Mouse (Mus musculus) heart, embryonic 15.5 days (tissue): Measurements from ENCODE around the gene Rnf40. TPM values are rescaled to one million over a fixed set of nuclear protein-coding genes. Genes with fewer than 3 reads are reported as not detected.

Experiments
- ATAC-seq: fragments of 200-750 bp; cut with Nextera tagmentation; replicated peaks from 2 replicates; pipeline ENCODE4 v1.8.0; 2017; ENCODE audit warnings: low read depth, moderate TSS enrichment; ENCODE audit not compliant: insufficient number of reproducible peaks, insufficient read depth, low FRiP score
- H3K27ac ChIP-seq: fragments of 300-500 bp; sonication (generic); 2 replicates; pipeline ENCODE4 v1.5.1; 2015; ENCODE audit warnings: mild to moderate bottlenecking, inconsistent platforms
- H3K27me3 ChIP-seq: fragments of 300-500 bp; sonication (generic); 2 replicates; pipeline ENCODE4 v1.6.1; 2015; ENCODE audit warnings: inconsistent platforms
- H3K36me3 ChIP-seq: fragments of 300-500 bp; sonication (generic); 2 replicates; pipeline ENCODE4 v1.6.1; 2015; ENCODE audit warnings: mild to moderate bottlenecking, inconsistent platforms
- H3K4me1 ChIP-seq: fragments of 300-500 bp; sonication (generic); replicated peaks from 2 replicates; pipeline ENCODE4 v1.6.1; 2015; ENCODE audit warnings: inconsistent platforms
- H3K4me2 ChIP-seq: fragments of 300-500 bp; sonication (generic); 2 replicates; pipeline ENCODE4 v1.6.1; 2015; ENCODE audit warnings: inconsistent platforms, mild to moderate bottlenecking, moderate library complexity
- H3K4me3 ChIP-seq: fragments of 300-500 bp; sonication (generic); 2 replicates; pipeline ENCODE4 v1.5.1; 2015; ENCODE audit warnings: mild to moderate bottlenecking, inconsistent platforms
- H3K9ac ChIP-seq: fragments of 300-500 bp; sonication (generic); 2 replicates; pipeline ENCODE4 v1.6.1; 2015; ENCODE audit warnings: mild to moderate bottlenecking, inconsistent platforms
- H3K9me3 ChIP-seq: fragments of 300-500 bp; sonication (generic); replicated peaks from 2 replicates; pipeline ENCODE4 v1.6.1; 2016; ENCODE audit warnings: inconsistent platforms
- WGBS: fragments of 180-500 bp; shearing (Covaris S2); methylation state at CpG from one replicate; pipeline ENCODE4 v1.1.7; 2015; ENCODE audit warnings: mixed read lengths; 5-methylcytosine and 5-hydroxymethylcytosine counted together
- polyA plus RNA-seq: library from polyadenylated mRNA; unstranded; fragments of >200 nt; fragmentation: Nextera tagmentation; extraction: Ambion mirVana; gene quantifications from 2 replicates; pipeline ENCODE4 v1.2.1, GENCODE M21; 2015

Gene Rnf40
- polyA plus RNA-seq, 1 experiment from 2014 or later, result 27.9 TPM

- 78% methylated on average over 3 of the region's 3 CpGs for WGBS
- Histone ChIP-seq H3K4me3 (peak overlapping the region; percentile 33), H3K4me1 (peaks cover 8% of the 10 kb centered on the region; the same call in 1 of the 2 replicates), H3K27ac (no peak overlapping the region), H3K4me2 (peak overlapping the region; percentile 62), H3K27me3 (no peaks in the 10 kb centered on the region), H3K36me3 (no peaks in the 10 kb centered on the region), H3K9me3 (no peaks in the 10 kb centered on the region), H3K9ac (no peak overlapping the region)
- ATAC-seq, result no peak
Measured at GRCm38 (mm10) chr7:127651624-127652023, 63.1 kb downstream of the Rnf40 start.

- no peaks in the 10 kb centered on the region for H3K27me3 ChIP-seq
- H3K9ac ChIP-seq, result peak overlapping the region; percentile 31; the same call in 1 of the 2 replicates
- peaks cover 8% of the 10 kb centered on the region; the same call in 1 of the 2 replicates for H3K4me1 ChIP-seq
- WGBS, result 13% methylated on average over 18 of the region's 18 CpGs
- no peak for ATAC-seq
- no peaks in the 10 kb centered on the region for H3K9me3 ChIP-seq
- H3K4me2 ChIP-seq, result peak overlapping the region; percentile 62
- peak overlapping the region; percentile 33 for H3K4me3 ChIP-seq
- H3K36me3 ChIP-seq, result no peaks in the 10 kb centered on the region
- no peak overlapping the region for H3K27ac ChIP-seq
Measured at GRCm38 (mm10) chr7:127652050-127652449, 63.5 kb downstream of the Rnf40 start.

- 74% methylated on average over 10 of the region's 10 CpGs for whole genome bisulfite sequencing
- no peak overlapping the region for H3K4me2 ChIP-seq
- ATAC-seq, result no peak
- H3K27me3 ChIP-seq, result no peaks in the 10 kb centered on the region
- H3K4me3 ChIP-seq, result no peak overlapping the region
- H3K9ac ChIP-seq, result no peak overlapping the region
- H3K36me3 ChIP-seq, result no peaks in the 10 kb centered on the region
- peaks cover 8% of the 10 kb centered on the region; the same call in 1 of the 2 replicates for H3K4me1 ChIP-seq
- no peaks in the 10 kb centered on the region for H3K9me3 ChIP-seq
- H3K27ac ChIP-seq, result no peak overlapping the region
Measured at GRCm38 (mm10) chr7:127654318-127654717, 65.8 kb downstream of the Rnf40 start.

Other genes with a start within 250 kb of the Rnf40 start
- 17.1 and 19.6 TPM in 2 replicates for gene Zfp768, start 243.2 kb upstream of the Rnf40 start, polyA plus RNA-seq
- 4.6 and 5.6 TPM in 2 replicates for gene Zfp747, start 212.7 kb upstream of the Rnf40 start, polyA plus RNA-seq
- 3.0 and 4.4 TPM in 2 replicates for gene 9130019O22Rik, start 201.6 kb upstream of the Rnf40 start, polyA plus RNA-seq
- 3.7 and 4.8 TPM in 2 replicates for gene E430018J23Rik, start 195.1 kb upstream of the Rnf40 start, polyA plus RNA-seq
- gene Zfp764, start 181.9 kb upstream of the Rnf40 start, polyA plus RNA-seq, result 4.8 and 6.3 TPM in 2 replicates
- gene Zfp688, start 166.7 kb upstream of the Rnf40 start, polyA plus RNA-seq, result 12.0 and 15.6 TPM in 2 replicates
- 3.9 and 5.6 TPM in 2 replicates for gene Zfp689, start 139.6 kb upstream of the Rnf40 start, polyA plus RNA-seq
- gene Prr14, start 129.2 kb upstream of the Rnf40 start, polyA plus RNA-seq, result 27.7 and 32.6 TPM in 2 replicates
- 7.0 and 9.0 TPM in 2 replicates for gene Fbrs, start 109.6 kb upstream of the Rnf40 start, polyA plus RNA-seq
- 25.7 and 41.5 TPM in 2 replicates for gene Srcap, start 76.8 kb upstream of the Rnf40 start, polyA plus RNA-seq
- gene Gm42715, start 69.2 kb upstream of the Rnf40 start, polyA plus RNA-seq, result 8.2 and 9.0 TPM in 2 replicates
- gene Tmem265, start 27.4 kb upstream of the Rnf40 start, polyA plus RNA-seq, result 2.9 and 4.1 TPM in 2 replicates
- gene Phkg2, start 15.4 kb upstream of the Rnf40 start, polyA plus RNA-seq, result 27.5 and 36.5 TPM in 2 replicates
- 10.6 and 12.6 TPM in 2 replicates for gene Ccdc189, start 172 bp upstream of the Rnf40 start, polyA plus RNA-seq
- gene Zfp629, start 27.0 kb downstream of the Rnf40 start, polyA plus RNA-seq, result 7.8 and 10.5 TPM in 2 replicates
- 37.2 and 45.7 TPM in 2 replicates for gene Bcl7c, start 120.2 kb downstream of the Rnf40 start, polyA plus RNA-seq
- gene Ctf1, start 124.0 kb downstream of the Rnf40 start, polyA plus RNA-seq, result 4.7 and 8.4 TPM in 2 replicates
- 0.20 TPM in 1 of 2 replicates, not detected in the other for gene Ctf2, start 143.4 kb downstream of the Rnf40 start, polyA plus RNA-seq
- gene Fbxl19, start 155.8 kb downstream of the Rnf40 start, polyA plus RNA-seq, result 1.4 and 2.2 TPM in 2 replicates
- gene Orai3, start 181.0 kb downstream of the Rnf40 start, polyA plus RNA-seq, result 15.6 and 21.7 TPM in 2 replicates
- 13.0 and 16.7 TPM in 2 replicates for gene Setd1a, start 187.9 kb downstream of the Rnf40 start, polyA plus RNA-seq
- not detected in 2 replicates for gene Gm49388, start 196.8 kb downstream of the Rnf40 start, polyA plus RNA-seq
- gene Hsd3b7, start 211.8 kb downstream of the Rnf40 start, polyA plus RNA-seq, result 22.0 and 24.0 TPM in 2 replicates
- 50.5 and 51.0 TPM in 2 replicates for gene Stx4a, start 235.5 kb downstream of the Rnf40 start, polyA plus RNA-seq
- gene Stx1b, start 235.8 kb downstream of the Rnf40 start, polyA plus RNA-seq, result 1.4 and 2.1 TPM in 2 replicates